Mouse (Mus musculus): Measurements from ENCODE around the gene Rftn1.

Gene Rftn1

DNA sequence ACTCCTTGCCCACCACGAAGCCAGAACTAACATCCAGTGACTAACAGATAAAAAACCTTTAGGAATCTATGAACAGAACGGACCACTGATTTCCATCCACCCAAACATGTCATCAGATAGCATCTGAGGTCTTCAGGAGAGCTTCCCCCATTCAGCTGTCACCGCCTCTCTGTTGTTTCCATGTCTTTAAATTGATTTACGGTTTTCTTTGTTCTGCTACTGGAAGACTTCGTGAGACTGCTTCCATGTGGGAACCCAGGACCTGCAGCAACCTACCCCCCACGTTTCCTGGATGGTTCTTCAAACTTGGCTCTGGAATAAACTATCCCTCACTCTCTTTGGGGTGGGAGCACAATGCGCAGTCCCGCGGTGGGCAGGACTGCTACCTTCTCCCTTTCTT, 175.8 kb downstream of the Rftn1 start:
- no peak for DNase-seq

DNA sequence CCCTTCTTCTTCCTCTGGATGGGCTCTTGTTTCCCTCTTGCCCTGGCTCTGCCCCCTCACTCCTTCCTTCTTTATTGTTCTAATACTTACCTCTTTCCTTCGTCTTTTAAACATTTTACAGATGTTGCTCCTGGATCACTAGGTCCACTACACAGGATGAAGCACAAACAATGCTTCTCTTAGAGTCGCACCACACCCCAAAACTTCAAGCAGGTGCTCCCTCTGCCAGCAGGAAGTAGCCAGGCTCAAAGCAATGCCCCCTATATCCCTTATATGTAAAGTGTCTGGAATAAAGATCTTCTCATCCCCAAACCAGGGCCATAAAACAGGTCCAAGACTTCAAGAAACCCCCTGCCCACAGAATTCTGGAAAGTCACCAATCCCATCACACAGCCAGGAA, 176.6 kb downstream of the Rftn1 start:
- DNase-seq, result no peak

DNA sequence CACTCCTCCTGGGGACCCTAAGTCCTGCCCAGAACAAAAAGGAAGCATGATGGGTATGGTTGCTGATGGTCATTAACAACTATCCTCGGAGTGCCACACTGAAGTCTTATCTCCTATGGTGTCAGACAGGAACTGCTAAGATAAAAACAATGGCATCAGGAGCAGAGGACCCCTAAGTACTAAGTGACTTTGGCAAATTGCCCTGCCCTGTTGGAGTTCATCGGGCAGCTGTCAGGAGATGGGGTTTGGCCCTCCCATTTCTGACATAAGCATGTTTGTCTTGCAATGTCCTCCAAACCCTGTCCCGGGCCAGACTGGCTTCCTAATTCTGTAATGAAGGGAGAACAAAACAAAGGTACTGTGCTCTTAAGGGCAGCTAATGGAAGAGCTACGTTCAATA, 180.4 kb downstream of the Rftn1 start:
- DNase-seq, result no peak

DNA sequence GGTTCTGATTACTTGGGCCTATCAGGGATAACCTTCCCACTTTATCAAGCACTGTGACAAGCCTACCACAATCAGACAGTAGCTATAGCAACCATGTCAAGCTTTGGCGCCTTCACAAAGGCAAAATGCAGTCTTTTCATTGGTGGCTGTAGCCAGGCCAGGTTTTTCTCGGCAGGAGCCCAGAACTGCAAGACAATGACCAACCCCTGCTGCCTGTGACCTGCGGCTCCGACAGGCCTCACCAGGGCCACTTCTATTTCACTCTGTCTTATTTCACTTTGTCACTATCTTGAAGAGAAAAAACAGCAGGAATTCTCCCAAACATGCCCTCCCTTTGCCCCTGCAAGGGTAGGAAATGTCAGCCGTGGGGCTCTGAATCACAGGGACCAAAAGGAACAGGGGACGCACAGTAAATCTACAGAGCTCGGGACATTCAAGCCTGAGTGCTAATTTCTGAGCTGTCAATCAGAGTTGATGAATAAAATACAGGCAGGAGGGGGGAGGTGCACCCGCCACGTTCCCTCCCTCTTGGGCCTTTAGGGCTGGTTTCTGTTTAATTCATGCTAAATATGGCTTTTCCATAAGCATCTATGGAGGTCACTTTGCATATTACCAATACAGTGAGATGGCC, 183.6 kb downstream of the Rftn1 start:
- DNase-seq, result no peak

DNA sequence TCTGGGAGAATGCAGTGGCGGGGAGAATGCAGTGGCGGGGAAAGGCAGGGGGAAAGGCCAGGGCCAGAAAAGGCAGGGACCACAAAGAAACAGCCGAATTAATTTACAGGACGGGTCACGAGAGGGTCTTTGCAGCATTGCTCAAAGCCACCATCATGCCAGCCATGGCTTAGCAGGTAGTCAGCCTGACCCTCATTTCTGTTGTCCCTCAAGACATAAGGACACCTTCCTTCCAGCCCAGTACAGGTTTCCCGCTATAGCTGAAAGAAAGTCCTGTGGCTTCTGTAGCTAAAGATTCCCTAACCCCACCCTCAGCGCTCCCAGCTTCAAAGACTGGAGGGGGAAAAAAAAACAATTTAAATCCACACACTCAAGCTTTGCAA, 184.1 kb downstream of the Rftn1 start:
- DNase-seq, result no peak

DNA sequence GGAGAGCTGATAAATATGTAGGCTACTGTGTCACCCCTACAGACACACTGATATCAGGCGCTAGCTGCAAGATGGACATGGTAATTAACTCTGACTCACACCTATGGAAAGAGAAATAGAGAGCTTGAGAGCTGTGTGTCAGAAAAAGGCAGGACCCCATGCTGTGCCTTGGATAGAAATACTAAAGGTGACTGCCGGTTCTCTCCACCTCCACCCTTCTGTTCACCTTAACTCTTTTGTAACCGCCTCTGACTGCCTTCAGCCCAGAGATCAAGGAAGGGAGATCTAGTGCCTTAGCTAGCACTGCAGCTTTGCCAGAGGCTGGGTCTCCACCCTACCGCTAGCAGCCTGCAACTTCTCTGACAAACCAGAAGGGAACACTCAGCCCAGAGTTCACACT, 187.3 kb downstream of the Rftn1 start:
- DNase-seq, result no peak

DNA sequence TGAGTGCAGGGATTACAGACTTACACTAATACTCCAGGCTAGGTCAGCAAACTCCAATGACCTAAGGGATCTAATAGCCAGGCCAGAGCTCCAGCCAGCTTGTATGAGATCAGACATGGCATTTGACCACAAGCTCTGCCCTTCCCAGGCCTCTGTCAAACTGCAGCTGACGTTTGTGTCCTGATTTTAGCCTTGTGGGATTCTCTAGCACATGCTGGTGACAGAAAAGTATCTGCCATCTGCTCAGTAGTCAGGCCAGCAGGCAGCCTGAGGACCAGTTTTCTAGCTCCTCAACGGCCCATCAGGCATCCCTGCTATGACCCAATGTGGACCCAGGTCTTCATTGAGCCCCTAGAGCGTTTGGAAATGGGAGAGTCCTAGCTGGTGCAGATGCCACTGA, 188.3 kb downstream of the Rftn1 start:
- DNase-seq, result no peak

DNA sequence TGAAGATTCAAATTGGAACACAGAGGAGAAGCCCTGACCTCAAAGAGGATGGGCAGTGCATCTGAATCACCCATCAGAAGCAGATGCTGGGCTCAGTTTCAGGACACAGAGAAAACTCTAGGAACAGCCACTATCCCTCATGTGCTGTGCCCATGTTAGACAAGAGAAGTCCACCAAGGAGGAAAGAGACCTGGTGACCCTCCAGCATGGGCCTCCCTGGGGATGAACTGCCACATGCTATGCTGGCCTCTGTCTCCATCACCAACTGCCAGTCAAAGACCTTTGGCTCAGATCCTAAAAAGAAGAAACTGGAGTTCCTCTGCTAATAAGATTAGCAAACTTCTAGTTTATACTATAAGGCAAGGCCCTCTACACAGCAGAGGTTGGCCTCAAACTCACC, 188.7 kb downstream of the Rftn1 start:
- DNase-seq, result no peak

DNA sequence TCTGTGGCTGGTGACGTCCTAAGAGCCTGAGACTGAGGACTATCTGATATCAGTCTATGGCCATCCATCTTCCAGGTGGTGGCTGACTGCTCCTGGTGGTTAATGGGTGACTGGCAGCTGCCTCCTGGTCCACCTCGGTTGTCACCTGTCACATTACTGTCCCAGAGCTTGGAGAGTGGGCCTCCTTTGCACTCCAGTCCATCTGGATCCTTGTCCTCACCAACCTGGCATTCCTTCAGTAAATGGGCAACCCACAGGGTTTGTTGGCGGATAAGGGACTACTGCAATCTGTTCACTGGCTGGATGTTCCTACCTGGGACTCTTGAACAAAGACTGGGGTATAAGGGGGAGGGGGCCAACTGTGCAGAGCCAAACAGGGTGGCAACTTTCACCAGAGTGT, 189.9 kb downstream of the Rftn1 start:
- no peak for DNase-seq

DNA sequence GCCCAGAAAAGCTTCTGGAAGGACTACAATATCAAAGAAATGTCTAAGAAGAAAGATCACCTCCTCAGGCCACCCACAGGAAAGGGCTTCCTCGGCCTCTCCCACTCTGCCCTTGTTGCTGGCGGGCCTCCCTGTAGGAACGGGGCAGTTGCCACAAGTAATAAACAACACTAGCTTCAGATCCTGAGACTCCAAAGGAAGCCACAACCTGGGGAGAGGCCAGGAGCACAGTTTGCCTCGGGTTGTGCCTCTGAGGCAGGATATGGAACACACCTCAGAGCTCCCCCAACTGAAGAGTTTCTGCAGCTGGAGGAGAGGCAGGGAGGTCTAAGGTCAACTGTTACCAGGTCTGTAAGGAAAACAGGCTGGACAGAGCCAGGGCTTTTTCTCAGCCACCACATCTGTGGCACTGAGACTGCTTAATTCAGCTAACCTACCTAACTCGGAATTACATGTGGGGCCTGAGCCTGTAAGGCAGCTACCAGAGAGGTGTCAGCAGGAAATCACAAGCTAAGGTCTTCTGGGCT, 193.8 kb downstream of the Rftn1 start:
- DNase-seq, result no peak

DNA sequence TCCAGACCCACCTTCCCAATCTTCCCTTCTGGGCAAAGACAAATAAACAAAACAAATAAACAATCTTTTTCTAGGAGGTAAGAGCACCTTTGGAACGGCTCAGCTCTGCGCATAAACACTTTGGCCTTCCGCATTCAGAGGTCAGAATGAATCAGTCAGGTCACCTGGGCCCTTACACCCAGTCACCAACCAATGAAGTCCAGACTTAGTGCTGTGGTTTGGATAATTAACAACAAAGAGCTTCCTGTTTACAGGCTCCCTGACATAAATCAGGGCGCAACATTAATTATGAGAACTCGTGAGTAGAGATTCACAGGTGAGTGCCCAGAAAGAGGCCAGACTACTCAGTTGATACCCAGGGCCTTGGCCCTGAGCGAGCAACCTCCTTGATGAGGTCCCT, 194.4 kb downstream of the Rftn1 start:
- DNase-seq, result no peak

DNA sequence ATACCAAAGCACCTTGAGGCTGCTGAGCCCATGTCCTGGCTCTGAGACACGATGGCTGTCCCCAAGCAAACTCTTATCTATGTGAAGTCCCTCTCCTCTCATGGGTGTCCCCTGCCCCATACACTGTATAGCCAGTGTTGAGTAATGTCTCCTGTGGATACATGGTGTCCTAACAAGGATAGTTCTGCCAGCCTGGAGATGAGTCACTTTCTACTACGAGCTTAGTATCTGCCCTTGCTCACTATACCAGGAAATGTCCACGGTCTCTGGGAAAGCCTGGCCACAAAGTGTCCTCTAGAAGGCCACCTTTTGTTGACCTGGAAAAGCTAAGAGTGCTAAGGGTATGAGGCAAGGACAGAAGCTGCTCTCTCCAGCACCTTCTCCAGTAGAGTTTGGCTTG, 195.2 kb downstream of the Rftn1 start:
- no peak for DNase-seq

DNA sequence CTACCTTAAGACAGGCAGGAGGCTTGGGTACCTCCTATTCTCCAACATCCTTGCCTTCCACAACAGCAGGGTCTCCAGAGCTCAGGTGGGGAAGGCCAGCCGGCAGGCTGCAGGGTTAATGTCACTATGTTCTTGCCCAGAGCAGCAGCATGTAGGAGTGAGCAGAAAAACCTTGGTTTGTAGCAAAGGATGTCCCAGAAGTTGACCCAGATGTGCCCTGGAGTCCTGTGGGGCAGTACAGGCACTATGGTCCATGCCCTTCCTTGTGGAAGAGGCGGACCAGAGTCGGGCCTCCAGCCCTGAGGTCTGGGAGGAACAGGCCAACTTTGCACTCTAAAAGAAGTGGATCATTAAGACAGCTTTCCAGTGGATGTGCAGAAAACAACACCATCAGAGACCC, 196.8 kb downstream of the Rftn1 start:
- DNase-seq, result no peak

DNA sequence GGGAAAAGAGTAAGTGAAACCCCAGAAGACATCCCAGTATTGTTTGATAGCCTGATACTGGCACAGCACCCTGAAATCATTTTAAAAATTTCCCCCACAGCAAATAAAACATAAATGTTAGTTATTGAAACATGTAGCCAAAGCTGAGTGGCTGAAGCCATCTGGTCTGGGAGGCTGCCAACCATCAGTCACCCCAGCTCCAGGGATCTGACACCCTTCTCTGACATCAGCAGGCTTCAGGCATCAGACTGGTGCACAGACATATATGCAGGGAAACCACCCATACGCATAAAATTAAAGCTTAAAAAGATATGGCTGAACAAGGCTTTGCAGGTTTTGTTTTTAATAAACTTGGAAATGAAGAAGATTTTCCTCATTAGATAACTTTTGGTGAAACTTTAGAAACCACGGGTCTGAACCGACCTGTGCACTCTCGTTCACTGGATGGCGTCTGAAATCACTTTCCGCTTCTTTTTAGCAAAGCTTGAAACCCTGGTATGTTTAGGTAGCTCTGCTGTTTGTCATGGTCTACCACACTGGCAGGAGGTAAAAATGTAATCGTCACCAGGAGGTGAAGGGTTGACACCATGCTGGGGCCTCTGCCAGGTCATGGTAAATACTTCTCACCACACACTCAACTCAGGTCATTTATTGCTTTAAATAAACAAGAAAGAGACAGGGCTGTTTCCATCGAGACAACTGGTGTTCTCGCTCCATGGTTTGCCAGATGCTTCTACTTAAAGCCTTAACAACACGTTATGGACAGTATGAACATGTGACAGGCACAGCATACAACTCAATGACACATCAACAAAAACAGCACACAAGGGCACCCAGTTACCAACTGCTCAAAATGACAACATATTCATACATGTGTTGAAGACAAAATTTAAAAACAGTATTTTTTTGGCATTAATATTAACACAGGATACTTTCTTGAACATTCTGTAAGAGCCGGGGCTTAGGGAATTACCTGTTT, 197.6 kb downstream of the Rftn1 start:
- DNase-seq, result no peak

DNA sequence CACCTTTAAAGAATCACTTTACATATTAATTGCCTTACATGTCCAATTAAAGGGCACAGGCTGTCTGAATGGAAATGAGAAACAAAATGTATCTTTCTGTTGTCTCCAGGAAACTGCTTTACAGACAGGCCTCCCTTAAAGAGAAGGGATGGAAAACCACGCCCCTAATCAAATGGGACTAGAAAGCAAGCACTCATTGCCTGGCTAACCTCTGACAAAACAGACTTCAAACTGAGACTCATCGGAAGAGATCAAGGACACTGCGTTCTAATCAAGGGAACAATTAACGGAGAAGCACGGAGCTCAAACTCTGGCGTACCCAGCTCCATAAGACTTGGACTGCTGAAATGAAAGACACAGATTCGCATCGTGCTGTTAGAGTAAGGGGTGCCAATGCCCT, 200.9 kb downstream of the Rftn1 start:
- no peak for DNase-seq

DNA sequence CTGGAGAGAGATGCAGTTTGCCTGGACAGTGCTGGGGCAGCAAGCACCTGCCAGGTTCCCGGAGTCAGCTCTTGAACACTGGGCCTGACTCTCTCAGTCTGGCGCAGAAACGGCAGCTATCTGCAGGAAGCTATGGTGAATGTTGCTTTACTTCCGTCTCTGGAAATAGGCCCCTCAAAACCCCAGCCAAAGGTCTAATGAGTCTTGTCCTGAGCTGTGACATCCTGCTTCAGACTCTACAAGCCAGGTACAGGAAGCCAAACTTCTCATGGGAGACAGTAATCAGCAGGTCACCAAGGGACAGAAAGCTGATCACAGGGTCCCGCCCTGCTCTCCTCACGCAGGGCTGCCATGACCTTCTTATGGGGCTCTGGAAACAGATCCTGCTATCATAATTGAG, 203.4 kb downstream of the Rftn1 start:
- no peak for DNase-seq

DNA sequence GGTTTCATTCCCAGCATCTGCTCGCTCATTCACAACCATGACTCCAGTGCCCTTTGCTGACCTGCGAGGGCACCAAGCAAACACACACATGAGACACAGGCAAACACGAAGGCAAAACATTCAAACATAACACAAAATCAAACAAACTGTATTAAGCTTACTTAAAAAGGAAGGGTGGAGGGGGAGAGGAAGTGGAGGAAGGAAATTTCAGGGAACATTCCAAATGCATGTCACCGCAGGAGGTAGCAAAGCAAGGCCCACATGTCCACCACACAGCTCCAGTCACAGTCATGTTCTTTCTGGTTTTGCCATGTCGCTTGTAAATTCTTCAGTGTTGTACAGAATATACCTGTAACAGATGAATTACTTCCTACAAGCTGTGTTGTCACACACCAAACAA, 207.0 kb downstream of the Rftn1 start:
- no peak for DNase-seq

DNA sequence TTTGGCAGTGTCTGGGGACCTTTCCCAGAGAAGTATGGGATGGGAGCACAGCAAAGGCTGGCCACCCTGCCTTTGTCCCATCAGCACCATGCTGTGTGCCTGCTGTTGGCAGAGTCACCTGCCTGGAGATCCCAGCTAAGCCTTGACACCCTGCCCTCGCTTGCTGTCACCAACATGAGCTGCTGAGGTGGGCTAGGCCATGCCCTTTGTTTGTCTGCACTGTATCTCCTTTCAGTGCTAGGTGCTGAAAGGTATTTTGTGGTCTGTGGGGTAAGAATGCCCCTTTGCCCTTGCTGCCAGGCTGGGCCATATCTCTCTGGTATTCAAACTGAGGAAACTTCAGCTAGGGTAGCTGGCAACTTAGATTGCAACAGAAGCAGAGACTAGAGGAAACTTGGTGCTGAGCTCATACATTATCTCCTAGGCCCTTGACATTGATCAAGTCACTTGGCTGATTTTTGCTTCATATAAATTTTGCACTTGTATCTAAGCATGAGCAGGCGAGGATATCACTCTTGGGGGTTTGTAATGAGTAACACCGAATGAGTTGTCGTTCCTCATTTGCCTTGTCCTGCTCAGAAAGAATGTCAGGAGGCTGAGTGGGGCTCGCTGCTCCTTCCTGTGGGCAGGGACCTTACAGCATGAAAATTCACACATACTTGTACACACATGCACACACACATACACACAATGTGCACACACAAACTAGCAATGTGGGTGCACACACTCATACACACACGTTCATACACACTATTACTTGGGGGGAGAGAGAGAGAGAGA, 207.7 kb downstream of the Rftn1 start:
- DNase-seq, result no peak

DNA sequence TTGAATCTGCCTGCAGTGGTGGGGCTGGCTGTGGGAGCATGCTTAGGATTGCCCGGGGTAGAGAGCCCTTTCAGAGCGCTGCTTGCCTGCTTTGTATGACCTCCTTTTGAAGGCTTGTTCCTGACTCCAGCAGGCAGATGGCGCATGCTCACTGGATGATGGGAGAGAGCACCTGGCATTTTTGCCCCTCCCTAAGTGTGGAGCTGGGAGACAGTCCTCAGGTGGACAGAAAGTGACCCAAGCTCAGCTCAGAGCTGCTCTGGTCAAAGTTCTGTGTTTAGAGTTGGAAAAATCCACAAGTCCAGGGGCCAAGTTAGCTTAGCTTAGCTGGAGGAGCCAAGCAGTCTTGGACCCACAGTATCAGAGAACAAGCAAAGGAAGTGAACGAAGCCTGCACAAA, 208.9 kb downstream of the Rftn1 start:
- DNase-seq, result no peak

DNA sequence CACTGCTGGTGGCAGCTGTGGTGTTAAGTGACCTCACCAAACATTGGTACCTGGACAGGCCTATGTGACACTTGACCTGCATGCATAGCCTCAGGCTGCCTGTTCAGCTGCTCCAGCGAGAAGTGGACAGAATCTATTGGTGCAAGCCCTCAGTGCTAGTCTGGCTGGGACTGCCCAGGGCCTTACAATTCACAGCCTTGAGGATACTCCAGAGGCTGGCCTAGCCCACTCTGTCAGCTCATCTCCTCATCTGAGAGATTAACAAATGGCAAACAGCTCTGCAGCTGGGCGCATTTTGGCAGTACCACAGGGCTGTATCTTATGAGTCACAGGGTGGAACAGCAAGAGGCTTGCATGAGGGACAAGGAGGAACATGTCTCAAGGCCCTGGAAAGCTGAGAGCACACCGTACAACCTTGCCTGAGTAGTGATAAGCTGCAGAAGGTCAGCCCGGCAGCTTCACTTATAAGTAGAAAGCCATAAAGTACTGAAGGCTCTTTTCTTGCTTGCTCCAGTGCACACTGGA, 210.7 kb downstream of the Rftn1 start:
- no peak for DNase-seq

DNA sequence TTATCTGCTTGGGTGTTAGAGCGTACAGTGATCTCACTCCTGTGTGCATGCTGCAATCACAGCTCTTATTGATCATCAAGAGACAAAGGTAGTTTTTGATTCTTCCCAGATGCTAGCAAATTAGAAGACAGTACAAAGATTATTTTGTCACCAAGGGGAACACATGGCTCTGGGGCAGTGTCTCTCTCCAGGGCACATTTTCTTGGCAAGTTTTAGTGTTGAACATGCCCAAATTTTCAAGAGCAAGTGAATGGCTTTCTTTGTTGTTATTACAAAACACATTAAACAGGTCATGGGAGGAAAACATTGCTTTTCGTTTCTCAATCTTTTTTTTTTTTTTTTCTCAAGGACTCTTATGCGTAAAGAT, 213.1 kb downstream of the Rftn1 start:
- DNase-seq, result no peak

DNA sequence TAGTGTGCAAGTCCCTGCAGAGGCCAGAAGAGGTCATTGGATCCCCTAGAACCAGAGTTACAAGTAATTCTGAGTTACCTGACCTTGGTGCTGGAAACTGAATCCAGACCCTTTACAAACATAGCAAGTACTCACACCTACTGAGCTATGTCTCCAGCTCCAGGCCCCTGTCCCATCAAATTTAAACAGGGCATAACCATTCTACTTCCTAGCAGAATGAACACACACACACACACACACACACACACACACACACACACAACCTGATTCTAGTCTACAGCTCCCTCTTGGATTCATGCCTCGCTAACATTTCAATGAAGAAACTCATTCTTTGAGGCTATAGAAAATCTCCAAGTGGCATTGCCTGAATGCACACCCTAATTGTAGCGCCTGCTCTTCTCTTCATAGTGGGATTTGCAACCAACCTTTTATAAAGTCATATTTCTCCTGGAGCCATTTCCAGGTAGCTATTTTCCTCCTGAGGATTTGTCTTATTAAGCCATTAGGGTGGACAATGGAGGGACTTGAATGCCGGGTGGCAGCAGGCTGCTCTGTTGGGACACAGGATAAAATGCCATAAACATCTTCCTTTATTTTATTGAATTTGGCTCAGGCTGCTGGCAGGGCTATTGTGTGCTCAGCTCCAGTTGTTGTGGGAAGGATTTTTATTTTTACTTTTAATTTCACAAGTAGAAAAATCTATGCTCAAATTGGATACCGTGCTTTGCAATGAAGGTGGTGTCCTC, 213.6 kb downstream of the Rftn1 start:
- DNase-seq, result no peak

DNA sequence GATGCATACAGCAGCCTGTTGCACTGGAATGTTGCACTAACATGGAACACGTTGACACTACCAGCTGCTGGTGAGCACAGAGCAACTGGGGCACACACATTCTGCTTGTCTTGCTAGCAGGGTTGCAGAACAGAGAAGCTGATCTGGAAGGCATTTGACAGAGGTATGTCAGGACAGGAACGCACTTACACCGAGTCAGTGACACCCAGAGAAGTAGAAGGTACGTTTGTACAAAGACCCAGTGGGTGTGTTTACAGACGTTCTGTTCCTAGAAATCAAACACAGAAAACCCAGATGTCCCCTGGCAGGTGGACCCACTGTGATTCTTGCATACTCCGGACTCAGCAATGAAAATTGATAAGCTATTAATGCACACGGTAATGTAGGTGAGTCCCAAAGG, 215.0 kb downstream of the Rftn1 start:
- no peak for DNase-seq

All from thymus, adult 18-20 months (tissue).